30 mouse cellular contexts compared by ENCODE assay signal in the genomic region with DNA sequence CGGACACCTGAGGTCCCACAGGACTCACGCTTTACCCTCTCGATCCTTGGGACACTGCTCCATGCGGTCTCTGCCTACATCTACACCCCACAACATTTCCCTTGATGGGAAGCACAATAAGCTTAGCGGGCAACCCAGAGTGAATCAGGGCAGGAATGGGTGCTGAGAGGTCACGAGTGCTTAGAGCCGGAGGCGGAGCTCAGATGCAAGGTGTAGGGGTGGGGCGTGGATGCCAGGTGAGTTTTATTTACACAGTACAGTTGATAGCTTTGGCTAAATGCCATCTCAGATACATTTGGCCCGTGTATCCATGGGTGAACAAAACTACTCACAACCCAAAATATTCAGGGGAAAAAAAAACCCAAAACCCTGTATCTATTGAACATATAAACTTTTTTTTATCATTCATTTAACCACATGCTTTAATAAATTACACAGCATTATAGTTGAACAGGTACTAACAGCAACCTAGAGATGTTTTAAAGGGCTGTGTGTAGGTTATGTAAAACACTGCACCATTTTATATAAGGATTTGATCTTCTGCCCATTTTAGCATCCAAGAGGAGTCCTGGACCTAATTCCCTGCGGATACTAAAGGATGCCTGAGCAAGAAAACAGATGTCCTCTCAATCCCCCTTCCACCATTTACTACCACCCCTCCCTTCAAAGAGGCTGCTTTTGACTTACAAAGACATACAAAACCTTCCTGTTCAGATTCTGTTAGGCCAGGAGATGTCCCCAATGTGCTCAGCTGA. TPM values are rescaled to one million over a fixed set of nuclear protein-coding genes. Genes with fewer than 3 reads are reported as not detected.
DNase-seq lines count a peak whose midpoint lies in the region; ATAC-seq and TF ChIP-seq lines count a peak whose summit lies in the region.
"Had no signal": no experiment of that assay in that cellular context is flagged by ENCODE, and none has a peak within 500 bp of the region (broad histone marks: within the 10 kb centered on the region; RNA-seq: fewer than 3 reads in every experiment).

No protein-coding gene starts in this region.

- H3K9me3 ChIP-seq in kidney, embryonic 16.5 days (ENCODE audit: low read length): no peaks in the 10 kb centered on the region
- H3K9me3 ChIP-seq in limb, embryonic 15.5 days: no peaks in the 10 kb centered on the region
- H3K9me3 ChIP-seq: embryonic facial prominence, embryonic 13.5 days; forebrain, embryonic 12.5 days; hindbrain, embryonic 12.5 days; liver, embryonic 12.5 days; midbrain, embryonic 10.5 days; neural tube, embryonic 13.5 days had no signal

- no peak overlapping the region for H3K4me3 ChIP-seq in gastrocnemius, adult 2 months
- H3K4me3 ChIP-seq in kidney, embryonic 16.5 days (ENCODE audit: low read length): no peak overlapping the region
- H3K4me3 ChIP-seq in kidney, adult 2 months (ENCODE audit: insufficient read depth, low read depth, low read length): no peak overlapping the region
- no peak overlapping the region for H3K4me3 ChIP-seq in limb, embryonic 15.5 days
- H3K4me3 ChIP-seq: embryonic facial prominence, embryonic 13.5 days; erythroblast, embryonic 14.5 days; forebrain, embryonic 12.5 days; heart, adult 2 months; hindbrain, embryonic 12.5 days; liver, embryonic 12.5 days; midbrain, embryonic 10.5 days; myocyte; neural tube, embryonic 13.5 days had no signal

- H3K4me1 ChIP-seq in kidney, embryonic 16.5 days (ENCODE audit: insufficient read depth, low read length): peaks cover 3% of the 10 kb centered on the region; the same call in 1 of the 2 replicates
- H3K4me1 ChIP-seq in kidney, adult 2 months (ENCODE audit: control insufficient read depth, insufficient read depth, low read length): no peaks in the 10 kb centered on the region
- peaks cover 4% of the 10 kb centered on the region; the same call in 1 of the 2 replicates for H3K4me1 ChIP-seq in limb, embryonic 15.5 days
- H3K4me1 ChIP-seq: embryonic facial prominence, embryonic 13.5 days; forebrain, embryonic 12.5 days; hindbrain, embryonic 12.5 days; liver, embryonic 12.5 days; midbrain, embryonic 10.5 days; neural tube, embryonic 13.5 days had no signal

- no peak for TF ChIP-seq POLR2A in kidney, adult 2 months (IDR thresholded peaks at IDR 0.05; ENCODE audit: low read depth, low read length)

- no peaks in the 10 kb centered on the region for H3K27me3 ChIP-seq in kidney, embryonic 16.5 days (ENCODE audit: insufficient read depth, low read length)
- H3K27me3 ChIP-seq in kidney, adult 2 months (replicated peaks; ENCODE audit: control insufficient read depth, insufficient read depth, low read length): no peaks in the 10 kb centered on the region
- H3K27me3 ChIP-seq in limb, embryonic 15.5 days: no peaks in the 10 kb centered on the region
- H3K27me3 ChIP-seq: embryonic facial prominence, embryonic 13.5 days; forebrain, embryonic 12.5 days; hindbrain, embryonic 12.5 days; liver, embryonic 12.5 days; neural tube, embryonic 13.5 days had no signal

- H3K27ac ChIP-seq in gastrocnemius, adult 2 months: 0 out of 2 replicates have a peak overlapping the region, but pooled peaks have one; percentile 12
- H3K27ac ChIP-seq in kidney, embryonic 16.5 days (ENCODE audit: low read length): peak overlapping the region; percentile 9; the same call in 1 of the 2 replicates
- H3K27ac ChIP-seq in kidney, adult 2 months (ENCODE audit: insufficient read depth, low read depth, low read length): no peak overlapping the region
- H3K27ac ChIP-seq in limb, embryonic 15.5 days: peak overlapping the region; percentile 38; the same call in 1 of the 2 replicates
- H3K27ac ChIP-seq: embryonic facial prominence, embryonic 13.5 days; forebrain, embryonic 12.5 days; heart, adult 2 months; hindbrain, embryonic 12.5 days; liver, embryonic 12.5 days; midbrain, embryonic 10.5 days; neural tube, embryonic 13.5 days had no signal

- 84% methylated on average over 11 of the region's 11 CpGs for WGBS in kidney, embryonic 16.5 days
- 81% methylated on average over 11 of the region's 11 CpGs for WGBS in kidney, adult 2 months
- 83% methylated on average over 11 of the region's 11 CpGs for WGBS in limb, embryonic 15.5 days

- TF ChIP-seq CTCF in gastrocnemius, adult 2 months (IDR thresholded peaks at IDR 0.05): no peak
- no peak for TF ChIP-seq CTCF in kidney, adult 2 months (conservative IDR thresholded peaks at IDR 0.05; ENCODE audit: insufficient read depth, insufficient read length, low read depth, low read length)

- H3K4me2 ChIP-seq in kidney, embryonic 16.5 days (replicated peaks; ENCODE audit: low read depth, low read length): no peak overlapping the region
- no peak overlapping the region for H3K4me2 ChIP-seq in limb, embryonic 15.5 days
- H3K4me2 ChIP-seq: embryonic facial prominence, embryonic 13.5 days; forebrain, embryonic 12.5 days; hindbrain, embryonic 12.5 days; liver, embryonic 12.5 days; neural tube, embryonic 13.5 days had no signal

- H3K36me3 ChIP-seq in kidney, embryonic 16.5 days (ENCODE audit: insufficient read depth, low read length): no peaks in the 10 kb centered on the region
- no peaks in the 10 kb centered on the region for H3K36me3 ChIP-seq in kidney, adult 2 months (ENCODE audit: control insufficient read depth, insufficient read depth, low read length)
- H3K36me3 ChIP-seq in limb, embryonic 15.5 days: no peaks in the 10 kb centered on the region
- H3K36me3 ChIP-seq: embryonic facial prominence, embryonic 13.5 days; forebrain, embryonic 12.5 days; hindbrain, embryonic 12.5 days; liver, embryonic 12.5 days; midbrain, embryonic 10.5 days; neural tube, embryonic 13.5 days had no signal

- no peak for DNase-seq in gastrocnemius, adult 2 months
- DNase-seq in gastrocnemius, postnatal 4 days (ENCODE audit: low spot score in 2 of 2): no peak
- DNase-seq in kidney, adult 2 months: no peak
- DNase-seq in brain, adult 2 months (ENCODE audit: low read depth, low spot score): peak; percentile 26
- no peak for DNase-seq in urinary bladder, postnatal 25 days (ENCODE audit: low spot score)
- no peak for DNase-seq in layer of hippocampus, adult 9-11 months
- DNase-seq: cerebellum, adult 8-10 months; cerebellum, postnatal 36 days; embryo, embryonic 11 days; kidney, adult 9 months; lung, adult 2 months; right cerebral cortex, adult 18-20 months had no signal

- intact Hi-C loops in gastrocnemius, adult 2 months (cut with DNase I): no loop called here

- no peak for ATAC-seq in kidney, embryonic 16.5 days (ENCODE audit: low FRiP score, low TSS enrichment)
- ATAC-seq in limb, embryonic 15.5 days (ENCODE audit: insufficient number of reproducible peaks, low FRiP score, low TSS enrichment, low read depth): no peak
- ATAC-seq: liver, embryonic 12.5 days; midbrain, embryonic 16.5 days had no signal

- H3K9ac ChIP-seq in kidney, embryonic 16.5 days (replicated peaks; ENCODE audit: low read length): no peak overlapping the region
- H3K9ac ChIP-seq in limb, embryonic 15.5 days: no peak overlapping the region
- H3K9ac ChIP-seq: embryonic facial prominence, embryonic 13.5 days; forebrain, embryonic 12.5 days; hindbrain, embryonic 12.5 days; liver, embryonic 12.5 days; neural tube, embryonic 13.5 days had no signal

RNA-seq across cellular contexts. Expression of a gene that starts 19.4 kb away (rescaled TPM):
- under 1 TPM; 0.17 to 0.18 TPM for total RNA-seq in gastrocnemius, adult 2 months (2021)
- total RNA-seq in gastrocnemius, postnatal 4 days (2021): under 1 TPM; 0.31 to 0.56 TPM
- polyA plus RNA-seq in kidney, embryonic 16.5 days (2015; fragmentation: Nextera tagmentation; extraction: Ambion mirVana): 0.13 TPM in 1 of 2 replicates, not detected in the other
- 0.36 and 0.76 TPM in 2 replicates for polyA plus RNA-seq in kidney, adult 2 months (2012; rRNA removed)
- 0.10 and 0.71 TPM in 2 replicates for polyA plus RNA-seq in limb, embryonic 15.5 days (2015; fragmentation: Nextera tagmentation; extraction: Ambion mirVana)
- total RNA-seq: layer of hippocampus, postnatal 25 days had no signal
- polyA plus RNA-seq: forebrain, embryonic 12.5 days; liver, embryonic 12.5 days; midbrain, embryonic 10.5 days; midbrain, embryonic 16.5 days; myocyte; neural tube, embryonic 13.5 days had no signal

RNA-seq across cellular contexts. Expression of a gene that starts 39.0 kb away (rescaled TPM):
- not detected for total RNA-seq in gastrocnemius, adult 2 months (2021)
- total RNA-seq in gastrocnemius, postnatal 4 days (2021): not detected
- polyA plus RNA-seq in kidney, embryonic 16.5 days (2015; fragmentation: Nextera tagmentation; extraction: Ambion mirVana): not detected in 2 replicates
- not detected in 2 replicates for polyA plus RNA-seq in kidney, adult 2 months (2012; rRNA removed)
- polyA plus RNA-seq in limb, embryonic 15.5 days (2015; fragmentation: Nextera tagmentation; extraction: Ambion mirVana): not detected in 2 replicates
- total RNA-seq: adrenal gland, postnatal 10 days; gastrocnemius, postnatal 14 days; heart, adult 2 months; layer of hippocampus, postnatal 25 days had no signal
- polyA plus RNA-seq: embryonic facial prominence, embryonic 13.5 days; erythroblast, embryonic 14.5 days; forebrain, embryonic 12.5 days; heart, adult 2 months; heart, postnatal 0 days; hindbrain, embryonic 12.5 days; limb, embryonic 11.5 days; liver, embryonic 12.5 days; lung, adult 2 months; midbrain, embryonic 10.5 days; midbrain, embryonic 16.5 days; myocyte; neural tube, embryonic 13.5 days; testis, adult 2 months had no signal
